Mouse (Mus musculus) kidney, embryonic 15.5 days (tissue): ENCODE data around the gene Tmem115. TPM values are rescaled to one million over a fixed set of nuclear protein-coding genes. Genes with fewer than 3 reads are reported as not detected.

ENCODE experiments used
- polyA plus RNA-seq: library from polyadenylated mRNA; unstranded; fragments of >200 nt; fragmentation: Nextera tagmentation; extraction: Ambion mirVana; gene quantifications from 2 replicates; pipeline ENCODE4 v1.2.1, GENCODE M21; 2015

Tmem115 gene
- polyA plus RNA-seq, 1 experiment from 2014 or later: 49.4 TPM

Other genes with a start within 250 kb of the Tmem115 start
- gene Mapkapk3, start 244.1 kb upstream of the Tmem115 start, polyA plus RNA-seq: 7.8 and 8.3 TPM in 2 replicates
- 11.1 and 14.1 TPM in 2 replicates for gene Cish, start 237.9 kb upstream of the Tmem115 start, polyA plus RNA-seq
- 10.9 and 11.8 TPM in 2 replicates for gene Hemk1, start 195.6 kb upstream of the Tmem115 start, polyA plus RNA-seq
- gene 6430571L13Rik, start 193.3 kb upstream of the Tmem115 start, polyA plus RNA-seq: 0.81 and 0.90 TPM in 2 replicates
- 0.84 and 0.93 TPM in 2 replicates for gene Cacna2d2, start 134.3 kb upstream of the Tmem115 start, polyA plus RNA-seq
- gene Cyb561d2, start 8.2 kb downstream of the Tmem115 start, polyA plus RNA-seq: 31.5 and 33.9 TPM in 2 replicates
- gene Nprl2, start 8.3 kb downstream of the Tmem115 start, polyA plus RNA-seq: 44.4 and 46.8 TPM in 2 replicates
- 1.2 and 2.9 TPM in 2 replicates for gene Zmynd10, start 13.4 kb downstream of the Tmem115 start, polyA plus RNA-seq
- gene Rassf1, start 17.6 kb downstream of the Tmem115 start, polyA plus RNA-seq: 61.7 and 63.4 TPM in 2 replicates
- gene Tusc2, start 29.3 kb downstream of the Tmem115 start, polyA plus RNA-seq: 46.5 and 46.8 TPM in 2 replicates
- gene Hyal2, start 34.0 kb downstream of the Tmem115 start, polyA plus RNA-seq: 111 and 117 TPM in 2 replicates
- gene Hyal1, start 43.0 kb downstream of the Tmem115 start, polyA plus RNA-seq: 8.6 and 10.5 TPM in 2 replicates
- 16.0 and 19.3 TPM in 2 replicates for gene Naa80, start 44.9 kb downstream of the Tmem115 start, polyA plus RNA-seq
- gene Hyal3, start 46.9 kb downstream of the Tmem115 start, polyA plus RNA-seq: 1.3 TPM in 2 replicates
- 47.8 and 55.8 TPM in 2 replicates for gene Ifrd2, start 53.7 kb downstream of the Tmem115 start, polyA plus RNA-seq
- 21.1 and 22.5 TPM in 2 replicates for gene Sema3b, start 75.3 kb downstream of the Tmem115 start, polyA plus RNA-seq
- gene Gnai2, start 101.4 kb downstream of the Tmem115 start, polyA plus RNA-seq: 403 and 424 TPM in 2 replicates
- 7.1 and 8.1 TPM in 2 replicates for gene Slc38a3, start 135.6 kb downstream of the Tmem115 start, polyA plus RNA-seq
- gene Gnat1, start 145.8 kb downstream of the Tmem115 start, polyA plus RNA-seq: 3.9 and 4.6 TPM in 2 replicates
- 21.3 and 23.9 TPM in 2 replicates for gene Sema3f, start 176.5 kb downstream of the Tmem115 start, polyA plus RNA-seq
- 194 and 207 TPM in 2 replicates for gene Rbm5, start 237.1 kb downstream of the Tmem115 start, polyA plus RNA-seq